Mouse (Mus musculus) bone marrow macrophage, adult 2 months (primary cell): ENCODE data around the gene Zbtb16.

Source experiments
- CTCF ChIP-seq: IDR thresholded peaks from 2 replicates; pipeline ENCODE4 v1.5.1; 2012; ENCODE audit warnings: low read depth, mild to moderate bottlenecking, low read length, moderate library complexity
- POLR2A ChIP-seq: IDR thresholded peaks from 2 replicates; pipeline ENCODE4 v1.6.1; 2012; ENCODE audit warnings: mild to moderate bottlenecking, low read depth, low read length, borderline replicate concordance

DNA sequence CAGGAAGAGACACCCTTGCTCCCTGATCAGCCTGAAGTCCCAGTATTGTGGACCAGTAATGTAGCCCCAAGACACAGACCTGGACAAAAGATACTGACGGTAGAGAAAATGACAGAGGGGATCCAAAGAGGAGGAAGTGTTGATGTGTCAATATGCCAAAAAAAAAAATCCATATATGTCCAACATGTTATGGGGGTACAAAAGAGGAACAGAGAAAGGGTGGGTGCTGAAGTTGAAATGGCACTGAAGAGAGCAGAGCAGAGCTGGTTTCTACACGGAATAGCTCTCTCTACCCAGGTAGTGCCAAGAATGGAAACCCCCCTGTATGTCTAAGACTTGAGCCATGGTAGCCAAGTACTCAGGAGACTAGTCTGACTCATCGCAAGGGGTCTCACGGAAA, 76.9 kb downstream of the Zbtb16 start:
- no peak for TF ChIP-seq CTCF
- TF ChIP-seq POLR2A, result no peak
